Mouse (Mus musculus): Measurements from ENCODE around the gene Zfp362. TPM values are rescaled to one million over a fixed set of nuclear protein-coding genes. Genes with fewer than 3 reads are reported as not detected.

Gene Zfp362
- total RNA-seq (2021): 10 to 100 TPM; 37.8 to 38.5 TPM
- long read RNA-seq, partial matches to known transcripts: 13 of 19 reads
- long read RNA-seq, other reads (novel, unspliced or antisense): 3 of 19 reads

DNA sequence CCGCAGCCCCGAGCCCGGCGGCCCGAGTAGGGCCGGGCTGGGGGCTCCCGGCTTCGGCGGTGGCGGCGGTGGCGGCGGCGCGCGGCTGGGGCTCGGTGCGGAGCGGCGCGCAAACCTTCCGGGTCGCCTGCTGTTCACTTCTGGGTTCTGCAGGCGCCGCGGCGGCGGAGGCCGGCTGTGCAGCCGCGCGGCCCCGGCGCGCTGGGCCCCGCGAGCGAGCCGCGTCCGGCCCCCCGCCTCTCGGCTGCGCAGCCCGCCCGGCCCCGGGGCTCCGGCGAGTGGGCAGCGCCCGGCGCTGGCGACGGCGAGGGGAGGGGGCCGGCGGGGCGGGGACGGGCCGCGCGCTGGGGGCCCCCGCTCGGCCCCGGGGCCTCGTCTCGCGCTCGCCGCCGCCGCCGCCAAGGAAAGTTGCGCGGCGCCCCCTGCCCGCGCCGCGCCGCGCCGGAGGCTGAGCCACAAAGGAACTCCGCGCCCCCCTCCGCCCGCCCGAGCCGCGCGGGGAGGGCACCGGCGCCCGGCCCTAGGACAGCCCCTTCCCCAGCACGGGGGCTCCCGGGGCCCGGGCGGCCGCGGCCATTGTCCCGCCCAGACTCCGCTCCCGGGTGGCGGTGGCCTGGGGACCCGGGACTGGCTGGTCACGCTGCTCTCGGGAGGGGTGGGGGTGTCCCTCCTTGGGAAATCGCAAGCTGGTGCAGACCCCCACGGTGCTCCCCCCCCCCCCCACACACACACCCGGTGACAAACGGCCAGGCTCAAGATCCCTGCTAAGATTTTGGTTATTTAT lies at the start of gene Zfp362:
Zfp362 (minus strand) TSS at position 3 of the 784 bp plus-strand sequence.
- DNase-seq (ENCODE audit: low spot score in 2 of 2): peak; percentile 44 to 68

GRCm38 (mm10) chr4:128855613-128856040 lies 49.8 kb upstream of the Zfp362 start:
- DNase-seq (ENCODE audit: low spot score in 2 of 2): no peak

DNA sequence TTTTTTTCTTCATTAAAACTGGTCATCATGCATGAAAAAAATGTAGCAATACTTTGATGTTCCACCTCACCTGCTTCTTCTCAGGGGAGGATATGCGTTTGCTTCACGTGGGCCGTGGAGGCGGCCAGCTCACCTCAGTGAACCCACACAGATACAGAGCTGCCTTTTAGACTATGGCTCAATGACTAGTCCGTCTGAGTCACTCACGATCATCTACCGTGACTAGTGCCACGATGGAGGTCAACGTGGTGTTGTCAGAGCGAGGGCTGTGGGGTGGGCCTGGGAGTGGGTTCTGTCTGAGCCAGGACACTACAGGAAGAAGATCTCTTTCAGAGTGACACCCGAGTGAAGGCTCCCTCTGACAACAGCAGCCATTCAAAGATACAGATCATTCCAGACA lies 47.3 kb upstream of the Zfp362 start:
- DNase-seq (ENCODE audit: low spot score in 2 of 2): no peak

DNA sequence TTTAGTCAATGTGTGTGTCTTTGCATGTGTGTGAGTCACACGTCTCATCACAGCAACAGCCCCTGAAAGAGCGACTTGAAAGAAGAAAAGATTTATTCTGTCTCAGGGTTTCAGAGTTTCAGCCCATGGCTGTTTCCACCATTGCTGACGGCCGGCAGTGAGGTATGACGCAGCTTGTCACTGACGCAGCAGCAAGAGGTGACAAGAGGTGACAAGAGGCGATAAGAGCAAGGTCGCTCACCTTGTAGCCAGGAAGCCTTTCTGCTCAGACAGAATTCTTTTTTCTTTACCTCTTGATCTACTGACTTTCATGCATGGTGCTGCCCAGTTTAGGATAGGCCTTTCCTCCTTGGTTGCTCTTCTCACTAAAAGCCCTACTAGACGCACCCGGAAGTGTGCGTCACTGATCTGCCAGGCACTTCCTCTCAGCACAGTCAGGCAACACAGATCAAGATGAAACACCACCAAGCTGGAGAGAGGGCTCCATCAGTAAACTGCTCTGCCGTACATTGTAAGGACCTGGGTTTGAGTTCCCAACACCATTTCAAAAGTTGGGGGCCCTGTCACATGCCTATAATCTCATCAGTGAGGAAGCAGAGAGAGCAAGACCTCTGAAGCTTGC lies 46.5 kb upstream of the Zfp362 start:
- DNase-seq (ENCODE audit: low spot score in 2 of 2): no peak

GRCm38 (mm10) chr4:128849686-128850085 lies 43.8 kb upstream of the Zfp362 start:
- DNase-seq (ENCODE audit: low spot score in 2 of 2): no peak

- no peak for DNase-seq (ENCODE audit: low spot score in 2 of 2)
Measured at GRCm38 (mm10) chr4:128848961-128849360, 43.1 kb upstream of the Zfp362 start.

GRCm38 (mm10) chr4:128845367-128845973 lies 39.6 kb upstream of the Zfp362 start:
- DNase-seq (ENCODE audit: low spot score in 2 of 2): no peak

GRCm38 (mm10) chr4:128844566-128844965 lies 38.7 kb upstream of the Zfp362 start:
- DNase-seq (ENCODE audit: low spot score in 2 of 2): no peak

DNA sequence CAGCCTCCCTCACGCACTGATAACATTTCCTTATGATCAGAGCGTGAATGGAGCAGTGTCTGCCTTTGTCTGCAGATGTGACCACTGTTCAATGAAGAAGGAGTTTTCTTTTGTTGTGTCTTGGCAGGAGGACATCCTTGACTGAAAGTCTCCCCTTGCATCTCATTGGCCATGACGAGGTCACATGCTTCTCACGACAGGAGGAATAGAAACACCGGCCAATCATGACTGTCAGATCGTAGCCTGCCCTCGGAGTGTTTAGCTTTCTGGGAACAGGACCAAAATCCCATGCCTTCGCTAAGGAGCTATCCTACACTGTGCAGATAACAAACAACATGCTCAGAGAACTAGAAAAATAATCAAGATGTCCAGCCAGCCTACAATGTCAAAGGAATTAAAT lies 35.4 kb upstream of the Zfp362 start:
- no peak for DNase-seq (ENCODE audit: low spot score in 2 of 2)

GRCm38 (mm10) chr4:128839811-128840738 lies 34.2 kb upstream of the Zfp362 start:
- DNase-seq (ENCODE audit: low spot score in 2 of 2): peak in 1 of 2 experiments; percentile 28

DNA sequence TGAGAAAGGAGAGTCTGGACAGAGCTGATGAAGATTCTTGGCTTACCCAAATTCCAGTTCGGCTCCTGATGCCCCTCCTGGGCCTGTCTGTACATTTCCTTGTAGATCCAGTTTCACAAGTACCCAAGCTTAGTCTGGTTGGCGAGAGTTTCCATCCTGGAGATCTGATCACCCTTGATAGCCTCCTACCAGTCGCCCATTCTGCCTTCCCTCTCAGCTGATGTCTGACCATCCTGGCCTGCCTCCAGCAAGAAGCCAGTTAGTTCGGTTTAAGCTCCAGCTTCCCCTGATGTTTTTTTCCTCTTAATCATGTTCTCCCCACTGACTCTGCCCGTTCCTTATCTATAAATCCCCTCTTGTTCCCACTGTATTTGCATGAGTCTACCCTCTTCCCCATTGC lies 32.4 kb upstream of the Zfp362 start:
- no peak for DNase-seq (ENCODE audit: low spot score in 2 of 2)

DNA sequence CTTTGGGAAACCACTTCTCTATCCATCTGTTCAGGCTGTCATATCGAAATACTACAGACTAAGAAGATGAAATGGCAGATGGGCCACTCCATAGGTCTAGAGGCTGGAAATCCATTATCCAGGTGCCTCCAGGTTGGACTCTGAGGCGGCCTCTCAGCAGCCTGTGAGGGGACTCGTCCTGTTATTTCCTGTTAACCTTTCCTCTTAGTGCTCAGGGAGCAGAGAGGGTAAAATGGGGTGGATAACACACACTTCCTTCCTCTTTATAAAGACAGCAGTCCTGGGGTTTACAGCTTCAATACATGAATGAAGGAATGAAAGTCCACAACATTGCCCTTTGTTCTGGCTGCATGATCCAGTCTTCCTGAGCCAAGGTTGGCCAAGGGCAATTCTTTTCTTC lies 18.3 kb upstream of the Zfp362 start:
- no peak for DNase-seq (ENCODE audit: low spot score in 2 of 2)

DNA sequence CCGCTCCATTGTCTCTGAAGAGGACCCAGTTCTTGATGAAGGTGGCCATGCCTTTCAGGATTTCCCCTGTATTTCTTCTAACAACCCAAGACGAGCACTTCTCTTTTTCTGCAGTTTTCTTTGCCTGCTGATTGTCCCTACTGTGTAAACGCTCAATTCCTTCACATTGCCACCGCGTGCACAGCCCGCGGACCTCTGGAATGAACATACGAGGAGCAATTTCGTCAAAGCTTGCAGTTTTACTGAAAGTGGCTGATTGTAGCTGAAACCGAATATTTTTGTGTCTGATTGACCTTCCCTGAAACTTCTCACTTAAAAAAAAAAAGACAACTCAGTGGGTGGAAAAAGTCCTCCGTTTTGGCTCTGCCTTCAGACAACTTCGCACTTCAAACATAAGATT lies 14.7 kb upstream of the Zfp362 start:
- DNase-seq (ENCODE audit: low spot score in 2 of 2): no peak

- DNase-seq (ENCODE audit: low spot score in 2 of 2): no peak
Measured at GRCm38 (mm10) chr4:128817011-128817410, 11.2 kb upstream of the Zfp362 start.

GRCm38 (mm10) chr4:128811382-128812056 lies 5.7 kb upstream of the Zfp362 start:
- DNase-seq (ENCODE audit: low spot score in 2 of 2): peak; percentile 69 to 82

DNA sequence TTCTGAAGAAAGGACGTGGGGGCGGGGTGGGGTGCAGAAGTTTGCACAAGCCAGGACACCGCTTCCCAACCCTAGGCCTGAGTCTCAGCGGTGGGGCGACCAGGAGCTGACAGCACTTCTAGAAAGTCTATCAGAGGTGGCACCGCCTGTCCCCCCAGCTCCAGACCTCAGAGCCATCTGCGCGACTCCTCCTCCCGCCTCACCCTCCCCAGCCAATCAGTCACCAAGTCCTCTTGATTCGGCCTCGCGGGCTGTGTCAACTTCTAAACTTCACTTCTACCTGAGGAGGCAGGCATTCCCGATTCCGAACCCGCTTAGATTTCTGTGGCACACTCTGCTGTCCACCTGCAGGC lies 958 bp upstream of the Zfp362 start:
- peak; percentile 38 to 58 for DNase-seq (ENCODE audit: low spot score in 2 of 2)

- peak; percentile 40 to 61 for DNase-seq (ENCODE audit: low spot score in 2 of 2)
Measured at GRCm38 (mm10) chr4:128805150-128806042, 449 bp downstream of the Zfp362 start.

- DNase-seq (ENCODE audit: low spot score in 2 of 2): peak in 1 of 2 experiments; percentile 11
Measured at GRCm38 (mm10) chr4:128804426-128805149, 1.3 kb downstream of the Zfp362 start.

- DNase-seq (ENCODE audit: low spot score in 2 of 2): peak in 1 of 2 experiments; percentile 10
Measured at GRCm38 (mm10) chr4:128803569-128803968, 2.3 kb downstream of the Zfp362 start.

All from layer of hippocampus, postnatal 10 days (tissue).